Mouse (Mus musculus): ENCODE results near the gene Zfhx3. TPM values are rescaled to one million over a fixed set of nuclear protein-coding genes. Genes with fewer than 3 reads are reported as not detected.

Zfhx3 gene
- total RNA-seq, 2 experiments from 2014 or later = 4.3 to 4.4 TPM

- DNase-seq = no peak
These were observed 77.2 kb downstream of the Zfhx3 start for GRCm38 (mm10) chr8:108019651-108020050.

DNA sequence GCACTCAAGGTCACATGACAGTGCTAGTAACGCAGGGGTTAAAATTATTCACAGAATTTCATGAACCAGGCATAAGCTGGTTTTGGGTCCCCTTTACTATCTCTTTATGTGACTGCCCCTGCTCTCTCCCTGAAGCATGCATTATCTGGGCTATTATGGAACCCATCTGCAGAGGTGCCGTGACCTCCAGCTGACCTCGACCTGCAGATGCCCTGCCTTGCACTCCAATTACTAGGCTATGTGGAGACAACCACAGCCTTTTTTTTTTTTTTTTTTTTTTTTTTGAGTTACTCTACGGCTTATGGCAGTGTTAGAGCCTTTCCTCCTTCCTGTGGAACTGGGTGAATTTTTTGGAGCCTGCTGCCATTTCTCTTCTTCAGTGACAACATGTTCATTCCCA, 80.0 kb downstream of the Zfhx3 start:
- no peak for DNase-seq

GRCm38 (mm10) chr8:108024331-108024730, 81.9 kb downstream of the Zfhx3 start:
- no peak for DNase-seq

DNA sequence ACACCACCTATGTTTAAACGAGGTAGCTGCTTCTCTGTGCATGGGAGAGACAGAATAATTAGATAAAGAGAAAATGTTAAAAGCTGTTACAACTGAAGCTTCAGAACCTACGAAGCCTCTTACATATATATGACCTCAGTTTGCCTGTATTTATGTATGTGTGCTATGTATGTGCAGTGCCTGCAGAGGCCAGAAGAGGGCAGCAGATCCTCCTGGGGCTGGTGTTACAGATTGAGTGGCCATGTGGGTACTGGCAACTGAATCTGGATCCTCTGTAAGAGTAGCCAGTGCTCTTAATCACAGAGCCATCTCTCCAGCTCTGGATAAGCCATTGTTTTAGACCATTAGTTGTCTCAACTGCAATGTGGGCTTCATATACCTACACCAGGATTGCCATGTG, 82.8 kb downstream of the Zfhx3 start:
- no peak for DNase-seq

DNA sequence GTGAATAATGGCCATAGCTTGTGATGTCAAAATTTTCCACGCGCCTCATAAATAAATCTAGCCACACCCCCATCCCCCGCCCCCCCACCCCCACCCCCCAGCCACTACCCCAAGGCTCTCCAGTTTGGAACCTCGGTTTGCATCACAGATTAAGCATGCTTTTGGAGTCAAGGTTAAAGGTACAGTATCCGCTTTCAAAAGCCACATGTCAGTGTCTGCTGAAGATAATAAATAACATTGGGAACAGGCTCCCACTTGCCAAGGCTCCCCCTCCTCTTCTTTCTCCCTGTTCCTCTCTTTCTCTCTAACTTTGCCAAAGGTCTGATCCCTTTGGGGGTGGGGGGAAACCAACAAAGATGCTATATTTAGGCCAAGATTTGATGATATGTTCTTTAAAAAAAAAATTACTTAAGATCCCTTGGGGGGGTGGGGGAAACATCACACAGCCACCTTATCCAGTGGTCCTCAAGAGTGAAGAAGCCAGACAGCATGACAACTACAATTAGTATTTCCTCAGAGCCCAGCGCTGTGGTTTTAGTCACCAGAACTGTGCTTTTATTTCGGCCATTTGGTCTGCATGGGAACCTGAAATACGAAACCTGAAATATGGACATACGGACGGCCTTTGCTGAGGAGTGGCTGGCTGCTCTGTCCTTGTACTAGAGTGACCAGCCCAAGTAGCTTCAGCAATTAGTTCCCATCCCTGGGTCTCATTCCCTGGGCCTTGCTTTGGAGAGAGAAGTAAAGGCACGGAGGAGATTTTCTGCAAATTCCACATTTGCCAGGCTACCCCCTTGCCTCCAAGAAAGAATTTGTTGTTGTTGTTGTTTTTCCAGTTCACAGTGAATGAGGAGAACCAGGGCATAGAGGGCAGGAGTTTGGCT, 84.4 kb downstream of the Zfhx3 start:
- DNase-seq = no peak

- DNase-seq = no peak
These were observed 85.1 kb downstream of the Zfhx3 start for GRCm38 (mm10) chr8:108027561-108028025.

- DNase-seq = no peak
These were observed 86.0 kb downstream of the Zfhx3 start for GRCm38 (mm10) chr8:108028440-108028839.

DNA sequence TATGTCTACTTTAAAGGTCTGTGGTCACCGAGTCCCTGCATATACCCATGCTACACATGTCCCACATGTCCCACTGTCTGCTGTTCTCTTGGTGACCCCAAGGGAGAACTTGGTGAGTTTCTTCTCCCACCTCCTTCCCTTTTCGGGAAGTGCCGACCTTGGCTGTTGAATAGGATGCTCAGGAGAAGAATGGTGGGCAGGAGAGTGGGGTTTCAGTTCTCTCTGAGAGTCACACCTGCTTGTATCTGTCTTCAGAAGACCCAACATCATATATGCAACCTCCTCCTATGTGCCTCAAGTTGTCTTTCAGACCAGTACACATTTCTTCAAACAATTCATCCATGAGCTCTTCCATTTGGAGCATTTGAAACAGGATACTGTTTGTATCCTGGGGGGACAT, 88.7 kb downstream of the Zfhx3 start:
- DNase-seq = no peak

GRCm38 (mm10) chr8:108034070-108034469, 91.6 kb downstream of the Zfhx3 start:
- no peak for DNase-seq

GRCm38 (mm10) chr8:108034726-108035125, 92.3 kb downstream of the Zfhx3 start:
- DNase-seq = no peak

DNA sequence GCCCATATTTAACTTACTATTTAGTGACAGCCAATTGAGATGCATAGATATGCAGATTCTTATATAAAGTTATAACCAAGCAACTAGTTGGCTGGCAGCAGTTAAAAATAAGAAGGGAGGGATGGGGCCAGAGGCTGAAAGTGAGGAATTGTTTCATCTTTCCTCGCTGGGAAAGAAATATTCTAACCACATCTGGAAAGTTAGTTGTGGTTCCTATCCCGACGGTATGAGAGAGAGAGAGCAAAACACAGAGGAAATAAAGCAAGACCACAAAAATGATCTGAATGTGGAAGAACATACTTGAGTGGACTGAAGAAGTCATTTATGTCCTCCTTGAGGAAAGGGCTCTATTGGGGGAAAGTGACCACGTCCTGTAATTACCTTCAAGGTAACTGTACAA, 101.2 kb downstream of the Zfhx3 start:
- no peak for DNase-seq

DNA sequence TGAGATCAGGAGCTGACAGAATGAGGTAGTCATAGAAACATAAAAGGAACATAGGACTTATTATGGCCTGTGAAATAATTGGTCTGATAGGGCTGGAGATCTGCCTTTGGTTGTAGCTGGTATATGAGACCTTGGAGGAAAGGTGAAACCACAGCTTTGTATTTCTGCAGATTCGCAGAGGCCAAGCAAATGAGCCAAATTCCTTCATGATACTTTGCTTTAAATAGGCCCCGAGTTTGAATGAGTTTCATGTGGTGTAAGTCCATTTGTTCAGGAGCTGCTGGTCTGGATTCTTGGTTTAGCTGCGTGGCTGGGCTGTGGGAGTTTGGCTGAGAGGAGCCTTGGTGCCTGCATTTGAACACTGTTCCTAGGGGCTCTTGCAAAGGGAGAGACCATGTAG, 101.7 kb downstream of the Zfhx3 start:
- no peak for DNase-seq

GRCm38 (mm10) chr8:108056241-108056640, 113.8 kb downstream of the Zfhx3 start:
- no peak for DNase-seq

GRCm38 (mm10) chr8:108061972-108062371, 119.5 kb downstream of the Zfhx3 start:
- no peak for DNase-seq

- DNase-seq = no peak
These were observed 124.7 kb downstream of the Zfhx3 start for GRCm38 (mm10) chr8:108067111-108067510.

GRCm38 (mm10) chr8:108068195-108068594, 125.8 kb downstream of the Zfhx3 start:
- DNase-seq = no peak

DNA sequence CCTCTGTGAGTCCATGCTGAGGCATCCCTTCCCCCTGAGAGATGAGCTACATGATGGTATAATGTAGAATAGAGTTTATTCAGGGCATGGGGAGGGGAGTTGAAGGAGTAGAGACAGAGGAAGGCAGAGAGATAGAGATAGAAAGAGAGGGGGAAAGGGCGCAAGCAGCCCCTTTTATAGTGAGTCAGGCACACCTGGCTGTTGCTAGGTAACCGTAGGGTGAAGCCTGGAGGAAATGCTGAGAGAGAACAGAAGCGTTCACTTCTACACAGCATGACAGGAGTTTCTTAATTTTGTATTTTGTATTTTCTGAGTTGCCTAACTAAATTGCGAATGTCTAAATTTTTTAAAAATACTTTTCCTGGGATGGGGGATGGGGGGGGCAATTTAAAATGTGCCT, 128.0 kb downstream of the Zfhx3 start:
- DNase-seq = no peak

DNA sequence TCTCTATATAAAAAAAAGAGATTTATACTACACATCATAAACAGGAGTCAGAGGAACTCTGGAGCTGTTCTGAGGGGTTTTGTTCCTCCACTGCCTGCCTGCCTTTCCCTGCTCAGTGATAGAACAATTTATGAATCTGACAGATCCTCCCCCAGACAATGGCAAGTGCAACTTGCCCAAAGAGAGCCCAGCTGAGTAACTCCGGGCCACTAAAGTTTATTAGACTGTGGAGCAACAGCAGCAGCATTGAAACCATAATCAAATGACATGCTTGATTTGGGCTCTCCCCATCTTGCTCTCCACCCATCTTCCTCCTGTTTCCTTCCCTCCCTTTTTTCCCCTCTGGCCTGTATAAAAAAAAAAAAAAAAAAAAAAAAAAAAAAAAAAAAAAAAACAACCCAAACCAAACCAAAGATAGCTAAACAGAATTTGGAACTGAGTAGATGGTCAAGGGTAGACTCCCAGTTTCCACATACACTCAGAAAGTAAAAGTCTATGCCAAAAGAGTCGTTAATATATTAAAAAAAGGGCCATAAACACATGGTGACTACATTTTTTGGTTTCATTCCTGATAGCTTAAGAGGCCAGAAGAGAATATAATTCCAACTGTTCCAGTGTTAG, 129.8 kb downstream of the Zfhx3 start:
- DNase-seq = no peak

DNA sequence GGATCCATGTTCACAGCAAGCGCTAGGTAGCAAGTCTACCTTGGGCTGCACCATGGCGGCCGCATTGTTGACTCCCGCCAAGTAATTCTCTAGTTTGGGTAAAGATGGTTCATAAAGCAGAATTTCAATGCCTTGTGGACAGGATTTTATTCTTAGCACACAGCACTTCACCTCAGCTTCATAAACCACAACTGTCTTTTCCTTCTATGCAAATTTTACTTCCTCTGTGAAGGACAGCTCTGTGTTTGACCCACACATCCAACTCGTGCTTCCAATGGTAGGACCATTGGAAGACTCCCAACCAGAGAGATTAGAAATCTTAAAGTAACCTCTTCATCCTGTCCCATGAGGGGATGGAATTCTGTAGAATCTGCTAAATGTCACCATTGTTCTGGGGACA, 130.4 kb downstream of the Zfhx3 start:
- no peak for DNase-seq

DNA sequence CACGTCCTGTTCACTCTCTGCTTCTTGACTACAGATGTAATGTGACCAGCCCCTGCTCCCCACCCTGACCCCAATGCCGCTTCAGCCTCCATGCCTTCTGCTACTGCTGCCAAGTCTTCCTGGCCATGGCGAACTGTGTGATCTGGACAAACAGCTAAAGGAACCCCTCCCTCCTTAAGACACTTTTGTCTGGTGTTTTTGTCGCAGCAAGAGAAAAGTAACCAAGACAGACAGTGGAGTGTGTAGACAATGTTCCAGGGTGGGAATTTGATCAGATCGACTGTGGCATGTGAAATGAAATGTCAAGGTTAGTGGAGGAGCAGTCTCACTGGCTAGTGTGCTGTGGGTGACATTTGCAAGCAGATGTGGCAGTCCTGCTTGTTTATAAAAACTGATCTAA, 132.7 kb downstream of the Zfhx3 start:
- no peak for DNase-seq

GRCm38 (mm10) chr8:108078726-108079125, 136.3 kb downstream of the Zfhx3 start:
- DNase-seq = no peak

GRCm38 (mm10) chr8:108086913-108087312, 144.5 kb downstream of the Zfhx3 start:
- no peak for DNase-seq

DNA sequence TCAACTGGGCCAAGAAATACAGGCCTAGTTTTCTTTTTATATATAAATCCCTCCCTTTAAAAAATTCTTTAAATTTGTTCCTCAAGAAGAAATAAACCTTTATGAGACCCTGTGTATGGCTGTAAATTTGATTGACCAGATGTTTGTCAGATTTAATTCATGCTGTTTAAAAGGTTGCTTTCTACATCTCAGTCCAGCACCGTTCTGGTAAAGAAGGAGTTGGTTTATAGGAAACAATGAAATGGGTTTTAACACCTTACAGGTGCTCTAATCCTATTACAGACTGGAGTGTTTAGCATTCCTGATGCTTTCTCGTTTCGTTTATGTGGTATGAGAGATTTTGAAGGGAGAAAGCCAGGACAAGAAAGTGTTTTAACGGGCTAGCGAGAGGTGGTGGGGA, 147.2 kb downstream of the Zfhx3 start:
- DNase-seq = no peak

- no peak for DNase-seq
These were observed 156.2 kb downstream of the Zfhx3 start for GRCm38 (mm10) chr8:108098598-108098997.

Data from layer of hippocampus, postnatal 36 days (tissue).